Mouse (Mus musculus) kidney, adult 2 months (tissue): ENCODE results near the gene Exosc8.
"Not testable (repeated sequence)": the region's sequence is repeated elsewhere in the genome, so short reads cannot be mapped to it uniquely, and the experiment has no call there.

Source experiments
- CTCF ChIP-seq: fragments of 200-500 bp; conservative IDR thresholded peaks from 2 replicates; pipeline ENCODE4 v1.5.1; 2011; ENCODE audit warnings: low read depth, mild to moderate bottlenecking, control low read depth, low read length, moderate library complexity, mixed read lengths; ENCODE audit not compliant: insufficient read depth, insufficient read length
- POLR2A ChIP-seq: fragments of 200-500 bp; IDR thresholded peaks from one replicate; pipeline ENCODE4 v1.6.1; 2011; ENCODE audit warnings: low read depth, low read length, control low read depth

DNA sequence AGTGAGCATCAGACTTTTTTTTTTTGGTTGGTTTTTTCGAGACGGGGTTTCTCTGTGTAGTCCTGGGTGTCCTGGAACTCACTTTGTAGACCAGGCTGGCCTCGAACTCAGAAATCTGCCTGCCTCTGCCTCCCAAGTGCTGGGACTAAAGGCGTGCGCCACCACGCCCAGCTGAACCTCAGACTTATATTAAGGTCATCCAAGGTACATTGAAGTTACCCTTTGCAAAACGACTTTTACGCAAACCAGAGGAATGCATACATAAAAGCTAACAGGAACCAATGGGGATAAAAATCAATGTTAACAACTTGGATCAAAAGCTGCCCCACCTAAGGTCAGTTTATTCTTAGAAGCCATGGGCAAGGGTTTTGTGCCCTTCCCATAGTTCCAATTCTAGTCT lies 31.1 kb downstream of the Exosc8 start:
- not testable (repeated sequence) for TF ChIP-seq POLR2A, CTCF
